Mouse (Mus musculus) midbrain, postnatal 0 days (tissue): Measurements from ENCODE around the gene Zfp618. TPM values are rescaled to one million over a fixed set of nuclear protein-coding genes. Genes with fewer than 3 reads are reported as not detected.

ENCODE experiments used
- ATAC-seq: fragments of 200-750 bp; cut with Nextera tagmentation; 2 replicates; pipeline ENCODE4 v1.8.0; 2017; ENCODE audit warnings: moderate number of reproducible peaks, mild to moderate bottlenecking, moderate TSS enrichment, moderate library complexity; ENCODE audit not compliant: low FRiP score
- DNase-seq: peaks from one replicate; pipeline ENCODE4 v3.0.0-alpha.2; 2015; ENCODE audit warnings: low spot score
- H3K27ac ChIP-seq: fragments of 300-500 bp; sonication (generic); 2 replicates; pipeline ENCODE4 v1.5.1; 2014; ENCODE audit warnings: low read depth, mild to moderate bottlenecking, low read length, mixed read lengths
- H3K27me3 ChIP-seq: fragments of 300-500 bp; sonication (generic); 2 replicates; pipeline ENCODE4 v1.6.1; 2014; ENCODE audit warnings: low read length, control low read depth, mixed read lengths; ENCODE audit not compliant: insufficient read depth
- H3K36me3 ChIP-seq: fragments of 300-500 bp; sonication (generic); 2 replicates; pipeline ENCODE4 v1.6.1; 2014; ENCODE audit warnings: low read length, control low read depth, mixed read lengths; ENCODE audit not compliant: insufficient read depth
- H3K4me1 ChIP-seq: fragments of 300-500 bp; sonication (generic); 2 replicates; pipeline ENCODE4 v1.6.1; 2014; ENCODE audit warnings: mild to moderate bottlenecking, control low read depth, antibody characterized with exemption, low read length, mixed read lengths; ENCODE audit not compliant: insufficient read depth
- H3K4me2 ChIP-seq: fragments of 300-500 bp; sonication (generic); 2 replicates; pipeline ENCODE4 v1.6.1; 2014; ENCODE audit warnings: low read depth, mild to moderate bottlenecking, low read length, mixed read lengths; ENCODE audit not compliant: poor library complexity, severe bottlenecking
- H3K4me3 ChIP-seq: fragments of 300-500 bp; sonication (generic); 2 replicates; pipeline ENCODE4 v1.5.1; 2014; ENCODE audit warnings: low read depth, mild to moderate bottlenecking, low read length, moderate library complexity
- H3K9ac ChIP-seq: fragments of 300-500 bp; sonication (generic); replicated peaks from 2 replicates; pipeline ENCODE4 v1.6.1; 2014; ENCODE audit warnings: mild to moderate bottlenecking, low read length, moderate library complexity, mixed read lengths; ENCODE audit not compliant: poor library complexity, severe bottlenecking
- H3K9me3 ChIP-seq: fragments of 300-500 bp; sonication (generic); 2 replicates; pipeline ENCODE4 v1.6.1; 2016; ENCODE audit warnings: low read length, control low read depth
- CTCF ChIP-seq: IDR thresholded peaks from 2 replicates; pipeline ENCODE4 v1.5.1; 2016; ENCODE audit warnings: antibody characterized with exemption, mild to moderate bottlenecking
- WGBS: fragments of 180-500 bp; shearing (Covaris S2); extraction: QIAGEN DNeasy Blood & Tissue Kit; methylation state at CpG from one replicate; pipeline ENCODE4 v1.1.7; 2014; 5-methylcytosine and 5-hydroxymethylcytosine counted together
- polyA plus RNA-seq: library from polyadenylated mRNA; unstranded; fragments of >200 nt; fragmentation: Nextera tagmentation; extraction: Ambion mirVana; gene quantifications from 2 replicates; pipeline ENCODE4 v1.2.1, GENCODE M21; 2015
- total RNA-seq: library from RNA; depleted of rRNA; stranded (reverse); fragments of >200 nt; gene quantifications from 2 replicates; pipeline ENCODE4 v1.2.3, GENCODE M21; 2014; rRNA removed

Gene Zfp618
- total RNA-seq = 32.4 and 36.6 TPM in 2 replicates
- 18.2 and 20.1 TPM in 2 replicates for polyA plus RNA-seq

GRCm38 (mm10) chr4:62965497-62966302 is at the start of gene Zfp618:
Zfp618 (plus strand) TSS chr4:62965573.
- Histone ChIP-seq H3K4me1 (no peaks in the 10 kb centered on the region), H3K9me3 (no peaks in the 10 kb centered on the region), H3K36me3 (no peaks in the 10 kb centered on the region), H3K27ac (peak within 1 kb of the TSS; percentile 85), H3K4me2 (peak within 1 kb of the TSS; percentile 82), H3K9ac (peak within 1 kb of the TSS; percentile 98), H3K4me3 (peak within 1 kb of the TSS; percentile 90), H3K27me3 (no peaks in the 10 kb centered on the region)
- WGBS = 0% methylated on average over 10 of the region's 86 CpGs
- ATAC-seq (peak; percentile 79), DNase-seq (peak; percentile 60)
- TF ChIP-seq CTCF = peak; percentile 33

DNA sequence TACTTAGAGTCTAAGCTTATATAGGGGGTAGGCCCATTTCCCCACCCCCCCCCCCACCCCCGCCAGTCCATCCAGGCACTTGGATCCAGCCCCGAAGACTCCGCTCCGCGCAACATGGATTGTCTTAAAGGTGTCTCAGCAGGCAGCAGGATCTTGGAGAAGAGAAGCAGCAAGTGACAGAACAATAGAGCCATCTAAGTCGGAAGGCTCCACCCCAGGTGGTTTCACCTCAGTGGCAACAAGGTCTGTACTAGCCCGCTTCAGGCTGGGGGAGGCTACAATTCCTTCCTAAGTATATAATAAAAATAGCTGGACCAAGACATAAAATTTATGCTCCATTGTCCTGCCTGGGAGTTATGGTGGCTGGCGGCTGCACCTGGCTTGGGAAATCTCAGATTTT is 48.3 kb upstream of the Zfp618 start:
- Histone ChIP-seq H3K4me2 (no peak overlapping the region), H3K9me3 (no peaks in the 10 kb centered on the region), H3K4me1 (no peaks in the 10 kb centered on the region), H3K36me3 (no peaks in the 10 kb centered on the region), H3K9ac (no peak overlapping the region), H3K27me3 (no peaks in the 10 kb centered on the region), H3K4me3 (no peak overlapping the region), H3K27ac (no peak overlapping the region)
- DNase-seq (no peak), ATAC-seq (no peak)
- no peak for TF ChIP-seq CTCF
- 88% methylated on average over 8 of the region's 8 CpGs for WGBS

- no peaks in the 10 kb centered on the region for H3K27me3 ChIP-seq
- 89% methylated on average over 4 of the region's 4 CpGs for WGBS
- H3K36me3 ChIP-seq = no peaks in the 10 kb centered on the region
- no peak overlapping the region for H3K27ac ChIP-seq
- H3K9me3 ChIP-seq = no peaks in the 10 kb centered on the region
- TF ChIP-seq CTCF = 0 out of 2 replicates have a peak, but pooled peaks have one; percentile 3
- DNase-seq = no peak
- H3K9ac ChIP-seq = no peak overlapping the region
- no peaks in the 10 kb centered on the region for H3K4me1 ChIP-seq
- H3K4me3 ChIP-seq = no peak overlapping the region
- no peak for ATAC-seq
- no peak overlapping the region for H3K4me2 ChIP-seq
Observed at GRCm38 (mm10) chr4:62933798-62934197, 31.6 kb upstream of the Zfp618 start.

GRCm38 (mm10) chr4:62935589-62936218 is 29.7 kb upstream of the Zfp618 start:
- no peak overlapping the region for H3K4me3 ChIP-seq
- no peak overlapping the region for H3K27ac ChIP-seq
- no peaks in the 10 kb centered on the region for H3K36me3 ChIP-seq
- H3K9ac ChIP-seq = no peak overlapping the region
- H3K4me1 ChIP-seq = no peaks in the 10 kb centered on the region
- 71% methylated on average over 11 of the region's 11 CpGs for WGBS
- ATAC-seq = no peak
- no peak for DNase-seq
- no peak overlapping the region for H3K4me2 ChIP-seq
- H3K27me3 ChIP-seq = no peaks in the 10 kb centered on the region
- H3K9me3 ChIP-seq = no peaks in the 10 kb centered on the region
- TF ChIP-seq CTCF = no peak

- Histone ChIP-seq H3K27me3 (0 out of 2 replicates have a peak, but pooled peaks cover 3% of the 10 kb centered on the region), H3K9ac (no peak overlapping the region), H3K4me3 (no peak overlapping the region), H3K4me1 (no peaks in the 10 kb centered on the region), H3K27ac (no peak overlapping the region), H3K9me3 (no peaks in the 10 kb centered on the region), H3K36me3 (no peaks in the 10 kb centered on the region), H3K4me2 (no peak overlapping the region)
- ATAC-seq (peak; percentile 44; the same call in 1 of the 2 replicates), DNase-seq (peak; percentile 84)
- peak; percentile 4; the same call in 1 of the 2 replicates for TF ChIP-seq CTCF
- WGBS = 51% methylated on average over 14 of the region's 14 CpGs
Observed at GRCm38 (mm10) chr4:62941961-62942892, 23.1 kb upstream of the Zfp618 start.
